ENCODE assay signal across 26 mouse cellular contexts in genomic region chr10:112317783-112318182, GRCm38 (mm10). TPM values are rescaled to one million over a fixed set of nuclear protein-coding genes. Genes with fewer than 3 reads are reported as not detected.
"Had no signal": no experiment of that assay in that cellular context is flagged by ENCODE, and none has a peak within 500 bp of the region (broad histone marks: within the 10 kb centered on the region; RNA-seq: fewer than 3 reads in every experiment).

No protein-coding gene starts in this region.

- H3K9ac ChIP-seq: limb, embryonic 12.5 days; liver, embryonic 13.5 days; midbrain, embryonic 15.5 days had no signal

- H3K4me1 ChIP-seq: limb, embryonic 12.5 days; liver, embryonic 13.5 days; midbrain, embryonic 15.5 days had no signal

- H3K36me3 ChIP-seq: limb, embryonic 12.5 days; liver, embryonic 13.5 days; midbrain, embryonic 15.5 days had no signal

- H3K9me3 ChIP-seq: limb, embryonic 12.5 days; liver, embryonic 13.5 days; midbrain, embryonic 15.5 days had no signal

- DNase-seq: kidney, adult 18-20 months; kidney, adult 9 months; kidney, postnatal 10 days; kidney, postnatal 36 days; layer of hippocampus, postnatal 36 days; liver, embryonic 13.5 days; lung, adult 2 months; lung, postnatal 14 days; lung, postnatal 4 days; retina, postnatal 1 day; right cerebral cortex, postnatal 4 days; thymus, adult 2 months; thymus, postnatal 14 days; thymus, postnatal 4 days had no signal

- H3K4me2 ChIP-seq: limb, embryonic 12.5 days; liver, embryonic 13.5 days; midbrain, embryonic 11.5 days; midbrain, embryonic 15.5 days had no signal

- ATAC-seq: intestine, embryonic 16.5 days; midbrain, embryonic 15.5 days had no signal

- H3K27me3 ChIP-seq: limb, embryonic 12.5 days; liver, embryonic 13.5 days; midbrain, embryonic 15.5 days had no signal

- H3K27ac ChIP-seq: left cerebral cortex, adult 2 months; limb, embryonic 12.5 days; liver, embryonic 13.5 days; midbrain, embryonic 15.5 days; stomach, postnatal 0 days had no signal

- H3K4me3 ChIP-seq: left cerebral cortex, adult 2 months; limb, embryonic 12.5 days; liver, embryonic 13.5 days; midbrain, embryonic 15.5 days; myocyte had no signal

RNA-seq across cellular contexts. Expression of gene Kcnc2, which starts 46.9 kb away (rescaled TPM):
- total RNA-seq: megakaryocyte progenitor cell, adult 5-6 weeks; megakaryocyte-erythroid progenitor cell, adult 5-6 weeks; monocyte, adult 5-6 weeks; neutrophil, adult 5-6 weeks had no signal
- polyA plus RNA-seq: liver, adult 2 months had no signal
